Mouse (Mus musculus) spleen, adult 2 months (tissue): ENCODE results near the gene Phpt1.

Source experiments
- CTCF ChIP-seq: fragments of 200-500 bp; IDR thresholded peaks from 2 replicates; pipeline ENCODE4 v1.5.1; 2011; ENCODE audit warnings: mild to moderate bottlenecking, inconsistent platforms; ENCODE audit not compliant: insufficient read depth, insufficient read length, insufficient replicate concordance; ENCODE audit errors: extremely low read depth
- POLR2A ChIP-seq: fragments of 200-500 bp; IDR thresholded peaks from 2 replicates; pipeline ENCODE4 v1.6.1; 2011; ENCODE audit warnings: low read depth, low read length, inconsistent platforms

GRCm38 (mm10) chr2:25621229-25622200 lies 46.5 kb upstream of the Phpt1 start, which contains the start of gene Tmem141:
- peak; percentile 69; the same call in 1 of the 2 replicates for TF ChIP-seq CTCF
- no peak for TF ChIP-seq POLR2A
